ENCODE assay signal across 26 mouse cellular contexts in genomic region chr4:116645624-116646023, GRCm38 (mm10). TPM values are rescaled to one million over a fixed set of nuclear protein-coding genes. Genes with fewer than 3 reads are reported as not detected.
DNase-seq lines count a peak whose midpoint lies in the region; ATAC-seq and TF ChIP-seq lines count a peak whose summit lies in the region.
"Had no signal": no experiment of that assay in that cellular context is flagged by ENCODE, and none has a peak within 500 bp of the region (broad histone marks: within the 10 kb centered on the region; RNA-seq: fewer than 3 reads in every experiment).

No protein-coding gene starts in this region.

- 0 out of 2 replicates have a peak overlapping the region, but pooled peaks have one; percentile 38 for H3K27ac ChIP-seq in heart, postnatal 0 days (ENCODE audit: low read depth)
- H3K27ac ChIP-seq: embryonic facial prominence, embryonic 10.5 days; heart, adult 2 months; hindbrain, embryonic 15.5 days; intestine, embryonic 15.5 days; limb, embryonic 12.5 days; liver, embryonic 14.5 days; midbrain, embryonic 10.5 days had no signal

- TF ChIP-seq CTCF in heart, postnatal 0 days (IDR thresholded peaks at IDR 0.05; ENCODE audit: low read depth): no peak

- no peak overlapping the region for H3K4me2 ChIP-seq in heart, postnatal 0 days (ENCODE audit: low read depth, low read length)
- H3K4me2 ChIP-seq: hindbrain, embryonic 15.5 days; intestine, embryonic 15.5 days; limb, embryonic 12.5 days; lung, embryonic 14.5 days had no signal

- no peak for ATAC-seq in heart, postnatal 0 days (ENCODE audit: insufficient read depth, low read depth)
- no peak for ATAC-seq in monocyte, adult 5-6 weeks (replicated peaks; ENCODE audit: insufficient number of reproducible peaks, low FRiP score, low TSS enrichment, poor library complexity, severe bottlenecking)
- ATAC-seq: forebrain, embryonic 16.5 days; intestine, embryonic 15.5 days had no signal

- 51% methylated on average over 7 of the region's 7 CpGs for WGBS in heart, postnatal 0 days

- peak; percentile 60 for DNase-seq in adrenal gland, adult 2 months
- no peak for DNase-seq in adrenal gland, adult 18-20 months (ENCODE audit: low spot score in 2 of 2)
- no peak for DNase-seq in heart, postnatal 0 days (ENCODE audit: low spot score)
- DNase-seq in heart, postnatal 4 days: no peak
- peak; percentile 28 for DNase-seq in ovary, adult 18-20 months (ENCODE audit: low spot score)
- DNase-seq in ovary, postnatal 36 days (ENCODE audit: low spot score): no peak
- DNase-seq in gastrocnemius, adult 8-10 months (ENCODE audit: low spot score in 2 of 2): no peak
- DNase-seq: cerebellum, adult 11 months; cerebellum, adult 9-11 months; gastrocnemius, postnatal 14 days; heart, adult 2 months; heart, postnatal 36 days; kidney, adult 9 months; kidney, postnatal 14 days; lung, embryonic 14.5 days; right cerebral cortex, postnatal 14 days; spleen, adult 18-20 months had no signal

- H3K4me3 ChIP-seq in heart, postnatal 0 days (ENCODE audit: low read depth, low read length): no peak overlapping the region
- H3K4me3 ChIP-seq: embryonic facial prominence, embryonic 10.5 days; heart, adult 2 months; hindbrain, embryonic 15.5 days; intestine, embryonic 15.5 days; layer of hippocampus, adult 2 months; limb, embryonic 12.5 days; midbrain, embryonic 10.5 days had no signal

- H3K27me3 ChIP-seq in heart, postnatal 0 days (ENCODE audit: control insufficient read depth, insufficient read depth, low read length): no peaks in the 10 kb centered on the region
- H3K27me3 ChIP-seq: hindbrain, embryonic 15.5 days; intestine, embryonic 15.5 days; limb, embryonic 12.5 days had no signal

- peaks cover 35% of the 10 kb centered on the region for H3K36me3 ChIP-seq in heart, postnatal 0 days (replicated peaks; ENCODE audit: control insufficient read depth, insufficient read depth, low read length)

- peaks cover 15% of the 10 kb centered on the region for H3K4me1 ChIP-seq in heart, postnatal 0 days (ENCODE audit: control insufficient read depth, insufficient read depth)

- no peaks in the 10 kb centered on the region for H3K9me3 ChIP-seq in heart, postnatal 0 days (replicated peaks; ENCODE audit: control insufficient read depth, low read length)
- H3K9me3 ChIP-seq: embryonic facial prominence, embryonic 10.5 days; hindbrain, embryonic 15.5 days; intestine, embryonic 15.5 days; limb, embryonic 12.5 days; midbrain, embryonic 10.5 days had no signal

- H3K9ac ChIP-seq in heart, postnatal 0 days (replicated peaks; ENCODE audit: low read depth, low read length): no peak overlapping the region
- H3K9ac ChIP-seq: hindbrain, embryonic 15.5 days; intestine, embryonic 15.5 days; limb, embryonic 12.5 days; liver, embryonic 14.5 days; lung, embryonic 14.5 days had no signal

- no peak for TF ChIP-seq EP300 in heart, postnatal 0 days (IDR thresholded peaks at IDR 0.05; ENCODE audit: low read depth)

RNA-seq across cellular contexts. Expression of gene Akr1a1, which starts 5.9 kb away (rescaled TPM):
- 1,000 to 10,000 TPM in 1 of 2 experiments, 100 to 1,000 TPM in 1; 867 to 1,182 TPM for total RNA-seq in adrenal gland, adult 2 months (2021)
- polyA plus RNA-seq in adrenal gland, adult 2 months (2012; rRNA removed): 733 and 783 TPM in 2 replicates
- 100 to 1,000 TPM; 822 to 909 TPM for total RNA-seq in adrenal gland, adult 18-20 months (2021)
- total RNA-seq in heart, postnatal 0 days (2014; rRNA removed; ENCODE audit: low replicate concordance): 465 and 479 TPM in 2 replicates
- 533 and 534 TPM in 2 replicates for polyA plus RNA-seq in heart, postnatal 0 days (2015; fragmentation: Nextera tagmentation; extraction: Ambion mirVana)
- 100 to 1,000 TPM; 438 to 466 TPM for total RNA-seq in heart, postnatal 4 days (2021)
- total RNA-seq in gastrocnemius, adult 8-10 months (2022): 100 to 1,000 TPM; 187 to 206 (median 199) TPM
- total RNA-seq in monocyte, adult 5-6 weeks (2017): 380 to 470 TPM (median 418 TPM) in 3 replicates

RNA-seq across cellular contexts. Expression of gene Nasp, which starts 17.9 kb away (rescaled TPM):
- total RNA-seq in adrenal gland, adult 2 months (2021): 10 to 100 TPM; 22.3 to 23.0 TPM
- polyA plus RNA-seq in adrenal gland, adult 2 months (2012; rRNA removed): 1.3 and 1.9 TPM in 2 replicates
- total RNA-seq in adrenal gland, adult 18-20 months (2021): 10 to 100 TPM; 20.3 to 24.6 TPM
- 28.1 and 29.9 TPM in 2 replicates for total RNA-seq in heart, postnatal 0 days (2014; rRNA removed; ENCODE audit: low replicate concordance)
- 32.1 and 32.2 TPM in 2 replicates for polyA plus RNA-seq in heart, postnatal 0 days (2015; fragmentation: Nextera tagmentation; extraction: Ambion mirVana)
- total RNA-seq in heart, postnatal 4 days (2021): 10 to 100 TPM; 89.1 to 92.2 TPM
- total RNA-seq in gastrocnemius, adult 8-10 months (2022): 10 to 100 TPM in 2 of 4 experiments, 1 to 10 TPM in 2; 7.8 to 13.0 (median 9.5) TPM
- 146 to 159 TPM (median 150 TPM) in 3 replicates for total RNA-seq in monocyte, adult 5-6 weeks (2017)

RNA-seq across cellular contexts. Expression of gene Prdx1, which starts 39.7 kb away (rescaled TPM):
- 100 to 1,000 TPM; 703 to 816 TPM for total RNA-seq in adrenal gland, adult 2 months (2021)
- 20.2 and 21.8 TPM in 2 replicates for polyA plus RNA-seq in adrenal gland, adult 2 months (2012; rRNA removed)
- 100 to 1,000 TPM; 648 to 719 TPM for total RNA-seq in adrenal gland, adult 18-20 months (2021)
- total RNA-seq in heart, postnatal 0 days (2014; rRNA removed; ENCODE audit: low replicate concordance): 317 and 334 TPM in 2 replicates
- 1,000 and 1,028 TPM in 2 replicates for polyA plus RNA-seq in heart, postnatal 0 days (2015; fragmentation: Nextera tagmentation; extraction: Ambion mirVana)
- 100 to 1,000 TPM; 393 to 438 TPM for total RNA-seq in heart, postnatal 4 days (2021)
- total RNA-seq in gastrocnemius, adult 8-10 months (2022): 100 to 1,000 TPM; 247 to 330 (median 264) TPM
- 173 to 407 TPM (median 323 TPM) in 3 replicates for total RNA-seq in monocyte, adult 5-6 weeks (2017)

RNA-seq across cellular contexts. Expression of gene Ccdc17, which starts 49.2 kb away (rescaled TPM):
- total RNA-seq in adrenal gland, adult 2 months (2021): 10 to 100 TPM; 12.8 to 13.2 TPM
- polyA plus RNA-seq in adrenal gland, adult 2 months (2012; rRNA removed): 9.1 and 9.8 TPM in 2 replicates
- total RNA-seq in adrenal gland, adult 18-20 months (2021): 10 to 100 TPM in 1 of 2 experiments, 1 to 10 TPM in 1; 8.4 to 11.7 TPM
- total RNA-seq in heart, postnatal 0 days (2014; rRNA removed; ENCODE audit: low replicate concordance): 0.08 and 0.57 TPM in 2 replicates
- 3.1 and 5.1 TPM in 2 replicates for polyA plus RNA-seq in heart, postnatal 0 days (2015; fragmentation: Nextera tagmentation; extraction: Ambion mirVana)
- total RNA-seq in heart, postnatal 4 days (2021): 1 to 10 TPM; 1.5 to 4.1 TPM
- total RNA-seq in gastrocnemius, adult 8-10 months (2022): 1 to 10 TPM; 1.1 to 2.4 (median 1.3) TPM
- total RNA-seq in monocyte, adult 5-6 weeks (2017): 4.8 to 9.3 TPM (median 5.5 TPM) in 3 replicates

Comparison
In these comparisons a context has a peak if more than half of its experiments do, and no peak if none do; other contexts are left out.
1. DNase-seq: peak in adrenal gland, adult 2 months (single experiment) and ovary, adult 18-20 months (single experiment); none in adrenal gland, adult 18-20 months (0 of 2), heart, postnatal 0 days (single experiment), heart, postnatal 4 days (single experiment), ovary, postnatal 36 days (single experiment) and gastrocnemius, adult 8-10 months (0 of 2).